Mouse (Mus musculus) liver, embryonic 13.5 days (tissue): ENCODE measurements around the gene Pnpla2. TPM values are rescaled to one million over a fixed set of nuclear protein-coding genes. Genes with fewer than 3 reads are reported as not detected.
A peak's percentile ranks its signal among the peaks of the same experiment; 100 is the strongest.

ENCODE experiments used
- ATAC-seq: fragments of 200-750 bp; cut with Nextera tagmentation; 2 replicates; pipeline ENCODE4 v1.8.0; 2017; ENCODE audit warnings: low read depth, mild to moderate bottlenecking, moderate number of reproducible peaks, moderate library complexity
- DNase-seq: peaks from one replicate; pipeline ENCODE4 v3.0.0; 2022
- H3K27ac ChIP-seq: fragments of 300-500 bp; sonication (generic); 2 replicates; pipeline ENCODE4 v1.5.1; 2015; ENCODE audit warnings: moderate library complexity, mild to moderate bottlenecking, inconsistent platforms
- H3K27me3 ChIP-seq: fragments of 300-500 bp; sonication (generic); 2 replicates; pipeline ENCODE4 v1.6.1; 2015; ENCODE audit warnings: mild to moderate bottlenecking, inconsistent platforms
- H3K36me3 ChIP-seq: fragments of 300-500 bp; sonication (generic); 2 replicates; pipeline ENCODE4 v1.6.1; 2015; ENCODE audit warnings: mild to moderate bottlenecking, inconsistent platforms
- H3K4me1 ChIP-seq: fragments of 300-500 bp; sonication (generic); replicated peaks from 2 replicates; pipeline ENCODE4 v1.6.1; 2015; ENCODE audit warnings: inconsistent platforms
- H3K4me2 ChIP-seq: fragments of 300-500 bp; sonication (generic); 2 replicates; pipeline ENCODE4 v1.6.1; 2015; ENCODE audit warnings: inconsistent platforms, mild to moderate bottlenecking, moderate library complexity
- H3K4me3 ChIP-seq: fragments of 300-500 bp; sonication (generic); replicated peaks from 2 replicates; pipeline ENCODE4 v1.5.1; 2015; ENCODE audit warnings: mild to moderate bottlenecking, inconsistent platforms
- H3K9ac ChIP-seq: fragments of 300-500 bp; sonication (generic); 2 replicates; pipeline ENCODE4 v1.6.1; 2015; ENCODE audit warnings: mild to moderate bottlenecking, inconsistent platforms
- H3K9me3 ChIP-seq: fragments of 300-500 bp; sonication (generic); replicated peaks from 2 replicates; pipeline ENCODE4 v1.6.1; 2016; ENCODE audit warnings: inconsistent platforms
- WGBS: fragments of 180-500 bp; shearing (Covaris S2); methylation state at CpG from one replicate; pipeline ENCODE4 v1.1.7; 2015; ENCODE audit not compliant: insufficient replicate concordance; 5-methylcytosine and 5-hydroxymethylcytosine counted together
- polyA plus RNA-seq: library from polyadenylated mRNA; unstranded; fragments of >200 nt; fragmentation: Nextera tagmentation; extraction: Ambion mirVana; gene quantifications from 2 replicates; pipeline ENCODE4 v1.2.1, GENCODE M21; 2015

The Pnpla2 gene
- polyA plus RNA-seq, 1 experiment from 2014 or later: 11.9 TPM

DNA sequence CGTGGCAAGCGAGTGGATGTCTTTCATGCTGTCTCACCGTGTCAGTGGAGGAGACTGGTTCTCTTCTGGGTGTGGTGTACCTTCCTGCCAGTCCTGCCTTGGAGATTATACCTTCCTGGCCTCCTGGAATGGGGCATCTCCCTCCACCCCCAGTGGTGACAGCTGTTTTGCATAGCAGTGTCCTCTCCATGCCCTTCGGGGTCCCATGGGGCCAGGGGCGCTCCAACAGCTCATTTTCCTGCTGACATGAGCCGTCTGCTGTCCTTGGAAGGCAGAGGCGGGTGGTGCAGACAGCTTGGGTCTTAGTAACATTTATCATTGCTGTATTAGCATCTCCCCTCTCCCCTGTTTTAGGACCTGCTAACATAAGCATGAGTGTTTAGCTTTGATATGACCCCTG is 32.1 kb downstream of the Pnpla2 start:
- ATAC-seq (no peak), DNase-seq (no peak)
- H3K4me1 ChIP-seq: peaks cover 16% of the 10 kb centered on the region
- no peak overlapping the region for H3K4me3 ChIP-seq
- WGBS: 71% methylated on average over 7 of the region's 7 CpGs
- H3K9ac ChIP-seq: no peak overlapping the region
- peaks cover 36% of the 10 kb centered on the region for H3K36me3 ChIP-seq
- no peaks in the 10 kb centered on the region for H3K9me3 ChIP-seq
- H3K4me2 ChIP-seq: no peak overlapping the region
- no peak overlapping the region for H3K27ac ChIP-seq
- peaks cover 14% of the 10 kb centered on the region for H3K27me3 ChIP-seq

DNA sequence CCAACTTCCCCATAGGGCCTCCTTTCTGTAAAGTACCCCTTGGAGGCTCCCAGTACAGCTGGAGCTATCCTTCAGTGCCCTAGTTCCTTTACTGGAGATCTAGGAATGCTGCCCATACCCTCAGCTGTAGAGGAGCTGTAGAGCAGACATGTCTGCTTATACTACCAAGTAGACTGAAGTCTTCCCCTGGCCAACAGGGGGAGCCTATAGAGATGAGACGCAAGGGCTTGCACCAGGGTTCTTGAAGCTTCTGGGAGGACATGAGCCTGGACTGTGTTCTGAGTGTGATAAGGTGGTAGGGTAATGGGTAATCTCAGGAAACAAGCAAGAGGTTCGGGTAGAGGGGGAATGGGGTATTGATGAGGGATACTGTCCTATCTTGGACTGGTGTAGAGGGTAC is 36.2 kb downstream of the Pnpla2 start:
- no peak overlapping the region for H3K4me2 ChIP-seq

DNA sequence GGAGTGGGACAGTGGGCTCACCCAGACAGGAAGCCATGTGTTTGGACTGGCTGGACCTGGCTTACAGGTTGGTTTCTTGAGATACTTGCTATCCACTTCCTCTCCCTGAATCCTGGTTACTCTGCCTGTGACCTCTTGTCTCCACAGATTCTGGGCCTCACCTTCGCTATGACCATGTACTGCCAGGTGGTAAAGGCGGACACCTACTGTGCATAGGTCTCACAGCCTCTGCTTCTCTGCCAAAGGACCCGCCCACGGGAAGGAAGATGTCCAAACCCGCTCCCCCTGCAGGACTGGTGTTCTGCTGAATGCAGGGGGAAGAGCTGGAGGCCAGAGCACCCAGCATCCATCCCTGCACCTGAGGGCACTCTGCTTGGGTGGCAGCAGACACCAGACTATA is 37.7 kb downstream of the Pnpla2 start:
- H3K4me2 ChIP-seq: no peak overlapping the region
- 79% methylated on average over 5 of the region's 5 CpGs for WGBS
- peaks cover 9% of the 10 kb centered on the region; the same call in 1 of the 2 replicates for H3K4me1 ChIP-seq
- no peak overlapping the region for H3K9ac ChIP-seq
- no peak overlapping the region for H3K27ac ChIP-seq
- ATAC-seq (no peak), DNase-seq (no peak)
- H3K36me3 ChIP-seq: peaks cover 58% of the 10 kb centered on the region
- H3K9me3 ChIP-seq: no peaks in the 10 kb centered on the region
- H3K4me3 ChIP-seq: no peak overlapping the region
- H3K27me3 ChIP-seq: no peaks in the 10 kb centered on the region

More for the DNA sequence above, 36.2 kb downstream of the Pnpla2 start:
- ATAC-seq (peak; percentile 67), DNase-seq (peak; percentile 53)
- H3K4me1 ChIP-seq: peaks cover 9% of the 10 kb centered on the region; the same call in 1 of the 2 replicates
- no peak overlapping the region for H3K27ac ChIP-seq
- H3K36me3 ChIP-seq: peaks cover 61% of the 10 kb centered on the region
- H3K27me3 ChIP-seq: no peaks in the 10 kb centered on the region
- WGBS: 19% methylated on average over 2 of the region's 2 CpGs
- H3K9ac ChIP-seq: no peak overlapping the region
- no peaks in the 10 kb centered on the region for H3K9me3 ChIP-seq
- H3K4me3 ChIP-seq: no peak overlapping the region

DNA sequence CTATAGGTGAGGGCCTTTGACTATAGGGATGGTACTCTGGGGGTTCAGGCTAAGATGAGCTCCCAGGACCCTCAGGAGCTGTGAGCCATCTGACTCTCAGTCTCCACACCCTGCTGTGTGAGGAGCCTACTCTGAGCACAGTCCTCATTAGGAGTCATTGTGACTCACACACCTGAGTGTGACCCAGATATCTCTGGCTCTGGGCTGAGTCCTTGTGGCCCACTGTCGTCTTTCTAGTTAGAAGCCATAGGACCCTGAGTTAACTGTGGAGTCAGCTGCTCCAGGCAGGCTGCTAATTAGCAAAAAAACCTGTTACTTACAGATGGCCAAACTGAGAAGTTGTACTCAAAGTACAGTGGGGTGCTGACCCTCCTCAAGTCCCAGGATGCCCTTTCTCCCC is 38.7 kb downstream of the Pnpla2 start:
- Histone ChIP-seq H3K4me2 (no peak overlapping the region), H3K9me3 (no peaks in the 10 kb centered on the region), H3K4me1 (peaks cover 9% of the 10 kb centered on the region; the same call in 1 of the 2 replicates), H3K27me3 (no peaks in the 10 kb centered on the region), H3K36me3 (peaks cover 58% of the 10 kb centered on the region), H3K27ac (no peak overlapping the region), H3K9ac (no peak overlapping the region), H3K4me3 (no peak overlapping the region)
- ATAC-seq (no peak), DNase-seq (no peak)
- 83% methylated on average over 1 of the region's 1 CpGs for WGBS

DNA sequence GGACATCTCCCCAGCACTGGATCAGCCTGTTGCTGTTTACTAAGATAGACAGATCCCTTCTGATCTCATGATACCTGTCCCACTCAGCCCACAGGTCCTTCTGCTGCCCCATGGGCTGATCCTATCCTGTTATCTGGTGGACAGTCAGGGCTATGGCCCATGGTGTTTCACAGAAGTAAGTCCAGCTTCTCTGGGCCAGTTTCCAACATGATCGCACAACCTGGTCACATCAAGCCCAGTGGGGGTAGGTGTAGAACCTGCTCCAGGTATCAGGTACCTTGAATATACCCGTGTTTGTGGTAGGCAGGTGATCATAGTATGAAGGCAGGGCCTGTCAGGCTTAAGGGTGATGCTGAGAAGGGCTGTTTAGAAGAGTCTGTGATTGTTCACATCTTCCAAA is 40.4 kb downstream of the Pnpla2 start:
- H3K4me1 ChIP-seq: peaks cover 9% of the 10 kb centered on the region
- H3K9me3 ChIP-seq: no peaks in the 10 kb centered on the region
- H3K36me3 ChIP-seq: peaks cover 68% of the 10 kb centered on the region
- no peak overlapping the region; the same call in 1 of the 2 replicates for H3K27ac ChIP-seq
- no peaks in the 10 kb centered on the region for H3K27me3 ChIP-seq
- no peak for DNase-seq
- no peak overlapping the region for H3K9ac ChIP-seq
- ATAC-seq: no peak
- whole genome bisulfite sequencing: 72% methylated on average over 2 of the region's 2 CpGs
- no peak overlapping the region for H3K4me2 ChIP-seq
- H3K4me3 ChIP-seq: no peak overlapping the region

DNA sequence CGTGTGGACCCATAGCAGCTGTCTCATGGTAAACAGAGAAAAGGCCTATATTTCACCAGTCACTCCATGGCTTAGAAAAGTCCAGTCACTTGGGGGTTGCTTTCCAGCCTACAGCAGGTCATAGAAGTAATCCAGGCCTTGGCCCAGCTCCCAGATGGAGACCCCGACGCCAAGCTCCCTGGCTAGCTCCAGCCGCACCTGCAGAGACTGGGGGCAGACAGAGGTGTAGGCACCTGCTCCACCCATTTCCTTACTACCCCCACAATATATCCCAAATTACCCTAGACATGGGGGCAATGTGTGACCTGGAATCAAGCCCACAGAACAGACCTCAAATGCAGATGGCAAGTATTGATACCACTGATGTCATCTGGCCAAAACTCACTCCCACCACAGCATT is 40.9 kb downstream of the Pnpla2 start:
- no peak for ATAC-seq
- Histone ChIP-seq H3K36me3 (peaks cover 62% of the 10 kb centered on the region), H3K4me1 (peaks cover 9% of the 10 kb centered on the region), H3K9ac (no peak overlapping the region), H3K4me2 (no peak overlapping the region), H3K27me3 (no peaks in the 10 kb centered on the region), H3K27ac (no peak overlapping the region; the same call in 1 of the 2 replicates), H3K9me3 (no peaks in the 10 kb centered on the region), H3K4me3 (no peak overlapping the region)
- 77% methylated on average over 4 of the region's 4 CpGs for WGBS
- DNase-seq: no peak

DNA sequence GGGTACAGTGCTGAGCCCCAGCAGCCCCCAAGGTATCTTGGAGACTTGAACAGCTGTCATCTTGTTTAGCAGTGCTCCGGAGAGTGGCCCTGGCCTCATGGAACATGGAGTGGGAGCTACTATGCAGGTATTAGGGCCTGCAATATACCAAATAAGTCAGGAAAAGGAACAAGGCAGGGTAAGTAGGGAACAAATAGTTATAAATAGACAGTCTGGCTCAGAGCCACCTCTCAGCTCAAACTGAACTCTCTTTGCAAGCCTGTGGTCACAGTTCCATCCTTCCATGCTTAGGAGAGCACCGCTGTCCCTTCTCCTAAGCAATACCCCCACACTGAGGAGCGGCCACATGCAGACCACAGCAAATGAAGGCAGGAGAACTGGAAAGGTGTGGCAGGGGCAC is 42.6 kb downstream of the Pnpla2 start:
- H3K9me3 ChIP-seq: no peaks in the 10 kb centered on the region
- peaks cover 58% of the 10 kb centered on the region for H3K36me3 ChIP-seq
- no peak overlapping the region for H3K27ac ChIP-seq
- no peak overlapping the region for H3K9ac ChIP-seq
- DNase-seq (no peak), ATAC-seq (no peak)
- H3K4me3 ChIP-seq: no peak overlapping the region
- WGBS: 81% methylated on average over 3 of the region's 3 CpGs
- no peaks in the 10 kb centered on the region for H3K27me3 ChIP-seq
- H3K4me2 ChIP-seq: no peak overlapping the region
- peaks cover 9% of the 10 kb centered on the region for H3K4me1 ChIP-seq

DNA sequence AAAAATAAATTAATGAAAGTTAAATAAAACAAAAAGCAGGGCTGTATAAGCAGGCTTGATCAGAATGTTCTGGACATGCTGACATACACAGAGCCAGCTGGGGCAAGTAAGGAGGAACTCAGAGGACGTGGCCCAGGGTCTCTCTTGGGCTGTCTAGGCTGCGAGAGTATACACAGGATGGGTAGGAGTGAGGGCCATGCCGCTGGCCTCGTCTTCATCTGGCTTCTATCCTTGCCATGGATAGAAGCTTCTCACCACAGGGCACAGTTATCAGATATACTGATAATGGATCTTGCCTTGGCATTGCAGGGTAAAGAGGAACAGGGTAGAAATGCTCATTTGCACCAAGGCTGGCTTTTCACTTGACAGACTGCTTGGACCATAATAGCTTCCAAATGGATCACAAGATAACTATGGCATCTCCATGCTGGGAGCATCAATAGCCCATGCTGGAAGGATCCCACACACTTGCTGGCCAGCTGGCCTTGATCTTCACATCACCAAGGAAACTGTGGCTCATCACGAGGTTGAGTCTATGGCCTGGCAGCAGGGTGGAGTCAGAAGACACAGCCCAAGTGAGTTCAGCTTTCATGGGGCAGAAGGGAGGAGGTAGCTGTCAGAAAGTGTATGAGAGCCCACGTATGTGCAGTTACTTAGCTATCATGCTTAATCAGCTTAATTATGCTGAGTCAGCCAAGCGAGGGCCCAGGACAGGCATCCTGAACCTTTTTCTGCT is 47.0 kb downstream of the Pnpla2 start:
- Histone ChIP-seq H3K4me3 (no peak overlapping the region), H3K27me3 (no peaks in the 10 kb centered on the region), H3K36me3 (peaks cover 36% of the 10 kb centered on the region), H3K4me2 (no peak overlapping the region), H3K9me3 (no peaks in the 10 kb centered on the region), H3K9ac (no peak overlapping the region), H3K27ac (peak overlapping the region; percentile 61), H3K4me1 (peaks cover 44% of the 10 kb centered on the region)
- WGBS: 80% methylated on average over 7 of the region's 7 CpGs
- ATAC-seq (no peak), DNase-seq (no peak)

DNA sequence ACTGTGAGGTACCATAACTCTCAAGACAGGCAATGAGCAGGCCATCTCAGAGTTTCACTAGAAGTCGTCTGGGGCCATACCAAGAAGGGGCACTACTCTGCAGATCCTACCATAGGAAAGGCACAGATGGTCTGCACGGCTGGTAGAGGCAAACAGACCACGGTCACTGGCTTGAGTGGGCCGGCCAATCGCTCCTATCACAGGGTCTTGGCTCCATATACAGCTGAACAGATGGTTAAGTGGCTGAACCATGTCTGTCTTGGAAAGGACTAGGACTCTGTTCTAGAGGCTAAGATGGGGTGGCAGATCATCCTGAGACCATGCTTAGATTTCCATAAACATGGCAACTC is 47.5 kb downstream of the Pnpla2 start:
- Histone ChIP-seq H3K4me2 (no peak overlapping the region), H3K4me1 (peaks cover 50% of the 10 kb centered on the region), H3K9ac (no peak overlapping the region), H3K27ac (peak overlapping the region; percentile 61), H3K36me3 (peaks cover 33% of the 10 kb centered on the region), H3K9me3 (no peaks in the 10 kb centered on the region), H3K27me3 (no peaks in the 10 kb centered on the region), H3K4me3 (no peak overlapping the region)
- 87% methylated on average over 5 of the region's 5 CpGs for WGBS
- no peak for ATAC-seq
- no peak for DNase-seq

DNA sequence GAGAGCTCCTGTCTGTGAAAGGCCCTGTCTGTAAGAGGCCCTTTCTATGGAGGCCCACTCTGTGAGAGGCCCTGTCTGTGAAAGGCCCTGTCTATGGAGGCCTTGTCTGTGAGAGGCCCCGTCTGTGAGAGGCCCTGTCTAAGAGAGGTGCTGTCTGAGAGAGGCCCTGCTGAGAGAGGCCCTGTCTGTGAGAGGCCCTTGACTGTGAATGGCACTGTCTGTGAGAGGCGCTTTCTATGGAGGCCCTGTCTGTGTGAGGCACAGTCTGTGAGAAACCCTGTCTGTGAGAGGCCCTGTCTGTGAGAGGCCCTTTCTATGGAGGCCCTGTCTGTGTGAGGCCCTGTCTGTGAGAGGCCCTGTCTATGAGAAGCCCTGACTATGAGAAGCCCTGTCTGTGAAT is 51.3 kb downstream of the Pnpla2 start:
- Histone ChIP-seq H3K4me1 (peaks cover 80% of the 10 kb centered on the region), H3K4me3 (peak overlapping the region; percentile 75), H3K27me3 (no peaks in the 10 kb centered on the region), H3K36me3 (peaks cover 51% of the 10 kb centered on the region), H3K9me3 (no peaks in the 10 kb centered on the region), H3K4me2 (peak overlapping the region; percentile 77), H3K9ac (peak overlapping the region; percentile 80), H3K27ac (peak overlapping the region; percentile 93)
- WGBS: 50% methylated on average over 2 of the region's 2 CpGs
- DNase-seq: peak; percentile 23
- ATAC-seq: peak; percentile 67

DNA sequence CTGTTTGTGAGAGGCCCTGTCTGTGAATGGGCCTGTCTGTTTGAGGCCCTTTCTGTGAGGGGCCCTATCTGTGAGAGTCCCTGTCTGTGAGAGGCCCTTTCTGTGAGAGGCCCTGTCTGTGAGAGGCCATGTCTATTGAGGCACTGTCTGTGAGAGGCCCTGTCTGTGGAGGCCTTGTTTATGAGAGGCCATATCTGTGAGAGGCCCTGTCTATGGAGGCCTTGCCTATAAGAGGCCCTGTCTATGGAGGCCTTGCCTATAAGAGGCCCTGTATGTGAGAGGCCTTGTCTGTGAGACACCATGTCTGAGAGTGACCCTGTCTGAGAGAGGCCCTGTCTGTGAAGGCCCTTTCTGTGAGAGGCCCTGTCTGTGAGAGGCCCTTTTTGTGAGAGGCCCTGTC is 53.2 kb downstream of the Pnpla2 start:
- Histone ChIP-seq H3K27ac (peak overlapping the region; percentile 93), H3K4me1 (peaks cover 71% of the 10 kb centered on the region), H3K4me3 (peak overlapping the region; percentile 75), H3K4me2 (peak overlapping the region; percentile 77), H3K9ac (peak overlapping the region; percentile 80), H3K36me3 (peaks cover 55% of the 10 kb centered on the region), H3K9me3 (no peaks in the 10 kb centered on the region), H3K27me3 (no peaks in the 10 kb centered on the region)
- DNase-seq (peak; percentile 41), ATAC-seq (peak; percentile 87)

DNA sequence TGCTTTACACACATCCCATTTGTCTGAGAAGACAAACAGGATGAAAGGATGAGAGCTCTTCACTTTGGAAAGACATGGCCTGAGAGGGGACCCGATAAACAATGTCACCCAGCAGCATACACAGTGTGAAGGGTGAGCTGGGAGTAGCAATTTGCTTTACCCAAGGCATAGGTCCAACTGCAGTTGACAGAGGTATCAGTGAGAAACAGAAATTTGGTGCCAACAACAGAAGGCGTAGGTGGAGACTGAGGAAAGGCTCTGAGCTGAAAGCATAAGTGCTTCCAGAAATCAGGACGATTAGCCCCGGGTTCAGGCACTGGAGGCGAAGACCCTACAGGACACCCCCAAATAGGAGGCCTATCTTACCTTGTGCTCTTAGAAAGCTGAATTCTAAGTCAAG is 55.2 kb downstream of the Pnpla2 start:
- Histone ChIP-seq H3K27me3 (no peaks in the 10 kb centered on the region), H3K4me3 (no peak overlapping the region), H3K36me3 (peaks cover 72% of the 10 kb centered on the region), H3K4me2 (no peak overlapping the region), H3K9me3 (no peaks in the 10 kb centered on the region), H3K9ac (no peak overlapping the region), H3K4me1 (peaks cover 56% of the 10 kb centered on the region), H3K27ac (peak overlapping the region; percentile 93)
- WGBS: 85% methylated on average over 5 of the region's 5 CpGs
- DNase-seq: no peak
- ATAC-seq: no peak
